Comparison of ENCODE assay signal across 10 mouse cellular contexts in the genomic region with DNA sequence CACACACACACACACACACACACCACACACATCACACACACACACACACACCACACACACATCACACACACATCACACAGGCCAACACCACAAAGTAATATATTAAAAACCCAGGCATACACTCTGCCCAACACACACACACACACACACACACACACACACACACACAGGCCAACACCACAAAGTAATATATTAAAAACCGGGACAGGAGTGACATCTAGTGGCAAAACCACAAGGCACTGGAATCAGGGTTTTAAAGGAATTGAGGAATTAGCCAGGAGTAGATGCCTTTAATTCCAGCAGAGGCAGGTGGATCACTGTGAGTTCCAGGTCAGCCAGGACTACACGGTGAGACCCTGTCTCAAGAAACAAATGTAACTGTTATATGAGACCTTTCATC. TPM values are rescaled to one million over a fixed set of nuclear protein-coding genes. Genes with fewer than 3 reads are reported as not detected.
DNase-seq lines count a peak whose midpoint lies in the region; ATAC-seq and TF ChIP-seq lines count a peak whose summit lies in the region.
"Had no signal": no experiment of that assay in that cellular context is flagged by ENCODE, and none has a peak within 500 bp of the region (broad histone marks: within the 10 kb centered on the region; RNA-seq: fewer than 3 reads in every experiment).

No protein-coding gene starts in this region.

- H3K4me3 ChIP-seq in kidney, adult 2 months (ENCODE audit: insufficient read depth, low read depth, low read length), result no peak overlapping the region
- H3K4me3 ChIP-seq in neural tube, embryonic 15.5 days (replicated peaks), result no peak overlapping the region
- no peak overlapping the region for H3K4me3 ChIP-seq in thymus, adult 2 months (ENCODE audit: control insufficient read depth, insufficient read depth, low read length)
- H3K4me3 ChIP-seq: forebrain, embryonic 12.5 days; lung, embryonic 15.5 days had no signal

- no peak overlapping the region for H3K9ac ChIP-seq in neural tube, embryonic 15.5 days (replicated peaks)
- H3K9ac ChIP-seq: forebrain, embryonic 12.5 days; lung, embryonic 15.5 days had no signal

- H3K27me3 ChIP-seq in kidney, adult 2 months (replicated peaks; ENCODE audit: control insufficient read depth, insufficient read depth, low read length), result no peaks in the 10 kb centered on the region
- no peaks in the 10 kb centered on the region for H3K27me3 ChIP-seq in neural tube, embryonic 15.5 days (replicated peaks)
- no peaks in the 10 kb centered on the region for H3K27me3 ChIP-seq in thymus, adult 2 months (ENCODE audit: control insufficient read depth, insufficient read depth, low read length)
- H3K27me3 ChIP-seq: forebrain, embryonic 12.5 days; lung, embryonic 15.5 days had no signal

- H3K4me2 ChIP-seq in neural tube, embryonic 15.5 days, result no peak overlapping the region
- H3K4me2 ChIP-seq: forebrain, embryonic 12.5 days; lung, embryonic 15.5 days had no signal

- 9% methylated on average over 2 of the region's 2 CpGs for WGBS in kidney, adult 2 months
- WGBS in neural tube, embryonic 15.5 days, result 43% methylated on average over 2 of the region's 2 CpGs
- WGBS in thymus, adult 2 months, result 39% methylated on average over 2 of the region's 2 CpGs

- no peak overlapping the region for H3K27ac ChIP-seq in kidney, adult 2 months (ENCODE audit: insufficient read depth, low read depth, low read length)
- H3K27ac ChIP-seq in neural tube, embryonic 15.5 days (replicated peaks), result no peak overlapping the region
- H3K27ac ChIP-seq in thymus, adult 2 months (ENCODE audit: control insufficient read depth, insufficient read depth, low read length), result no peak overlapping the region
- H3K27ac ChIP-seq: forebrain, embryonic 12.5 days; lung, embryonic 15.5 days had no signal

- no peak for TF ChIP-seq POLR2A in kidney, adult 2 months (IDR thresholded peaks at IDR 0.05; ENCODE audit: low read depth, low read length)
- no peak for TF ChIP-seq POLR2A in thymus, adult 2 months (IDR thresholded peaks at IDR 0.05; ENCODE audit: control insufficient read depth, extremely low read depth, insufficient read depth, low read length, poor library complexity)

- no peaks in the 10 kb centered on the region for H3K9me3 ChIP-seq in neural tube, embryonic 15.5 days (replicated peaks)
- H3K9me3 ChIP-seq: forebrain, embryonic 12.5 days; lung, embryonic 15.5 days had no signal

- H3K36me3 ChIP-seq in kidney, adult 2 months (ENCODE audit: control insufficient read depth, insufficient read depth, low read length), result peaks cover 2% of the 10 kb centered on the region
- H3K36me3 ChIP-seq in neural tube, embryonic 15.5 days, result peaks cover 19% of the 10 kb centered on the region
- H3K36me3 ChIP-seq in thymus, adult 2 months (ENCODE audit: control insufficient read depth, insufficient read depth, low read length), result peaks cover 14% of the 10 kb centered on the region

- peak; percentile 20; the same call in 1 of the 2 replicates for ATAC-seq in granulocyte monocyte progenitor cell, adult 5-6 weeks (replicated peaks; ENCODE audit: poor library complexity, severe bottlenecking)
- no peak for ATAC-seq in neural tube, embryonic 15.5 days (ENCODE audit: low FRiP score)

- no peak for TF ChIP-seq CTCF in kidney, adult 2 months (conservative IDR thresholded peaks at IDR 0.05; ENCODE audit: insufficient read depth, insufficient read length, low read depth, low read length)
- TF ChIP-seq CTCF in thymus, adult 2 months (IDR thresholded peaks at IDR 0.05; ENCODE audit: borderline replicate concordance, control insufficient read depth, extremely low read depth, insufficient read depth, low read length, poor library complexity), result no peak

- no peaks in the 10 kb centered on the region for H3K4me1 ChIP-seq in kidney, adult 2 months (ENCODE audit: control insufficient read depth, insufficient read depth, low read length)
- H3K4me1 ChIP-seq in neural tube, embryonic 15.5 days, result no peaks in the 10 kb centered on the region
- H3K4me1 ChIP-seq in thymus, adult 2 months (replicated peaks; ENCODE audit: control insufficient read depth, insufficient read depth, low read length), result peaks cover under 1% of the 10 kb centered on the region; the same call in 1 of the 2 replicates
- H3K4me1 ChIP-seq: forebrain, embryonic 12.5 days; lung, embryonic 15.5 days had no signal

- peak; percentile 17 to 26 for DNase-seq in cerebellum, postnatal 10 days
- DNase-seq in cerebellum, adult 9-10 months, result no peak
- DNase-seq in kidney, adult 2 months, result peak; percentile 45
- DNase-seq in kidney, adult 11 months, result no peak
- peak; percentile 12 for DNase-seq in A20 (ENCODE audit: low read depth, low spot score)
- DNase-seq in thymus, adult 2 months, result no peak

RNA-seq across cellular contexts. Expression of a gene that starts 26.5 kb away (rescaled TPM):
- 3.1 and 3.5 TPM in 2 replicates for polyA plus RNA-seq in kidney, adult 2 months (2012; rRNA removed)
- not detected in 2 replicates for total RNA-seq in granulocyte monocyte progenitor cell, adult 5-6 weeks (2014; fragmentation: Nextera tagmentation)
- not detected in 2 replicates for total RNA-seq in granulocyte monocyte progenitor cell, adult 5-6 weeks (2017)
- not detected in 2 replicates for polyA plus RNA-seq in neural tube, embryonic 15.5 days (2015; fragmentation: Nextera tagmentation; extraction: Ambion mirVana)
- polyA plus RNA-seq in thymus, adult 2 months (2012; rRNA removed), result 0.20 TPM in 1 of 2 replicates, not detected in the other
- polyA plus RNA-seq: forebrain, embryonic 12.5 days had no signal

RNA-seq across cellular contexts. Expression of a gene that starts 30.6 kb away (rescaled TPM):
- polyA plus RNA-seq in kidney, adult 2 months (2012; rRNA removed), result 93.3 and 100.0 TPM in 2 replicates
- total RNA-seq in granulocyte monocyte progenitor cell, adult 5-6 weeks (2014; fragmentation: Nextera tagmentation), result 50.6 and 67.0 TPM in 2 replicates
- 42.1 and 54.5 TPM in 2 replicates for total RNA-seq in granulocyte monocyte progenitor cell, adult 5-6 weeks (2017)
- polyA plus RNA-seq in neural tube, embryonic 15.5 days (2015; fragmentation: Nextera tagmentation; extraction: Ambion mirVana), result 84.7 and 90.9 TPM in 2 replicates
- polyA plus RNA-seq in thymus, adult 2 months (2012; rRNA removed), result 99.7 and 119 TPM in 2 replicates

RNA-seq across cellular contexts. Expression of a gene that starts 30.8 kb away (rescaled TPM):
- 8.2 and 8.9 TPM in 2 replicates for polyA plus RNA-seq in kidney, adult 2 months (2012; rRNA removed)
- 11.8 and 15.4 TPM in 2 replicates for total RNA-seq in granulocyte monocyte progenitor cell, adult 5-6 weeks (2014; fragmentation: Nextera tagmentation)
- total RNA-seq in granulocyte monocyte progenitor cell, adult 5-6 weeks (2017), result 8.4 and 13.1 TPM in 2 replicates
- polyA plus RNA-seq in neural tube, embryonic 15.5 days (2015; fragmentation: Nextera tagmentation; extraction: Ambion mirVana), result 30.2 and 30.6 TPM in 2 replicates
- polyA plus RNA-seq in thymus, adult 2 months (2012; rRNA removed), result 14.5 and 16.5 TPM in 2 replicates

Comparison
In these comparisons a context has a peak if more than half of its experiments do, and no peak if none do; other contexts are left out.
1. DNase-seq: peak in cerebellum, postnatal 10 days (2 of 2), kidney, adult 2 months (single experiment) and A20 (single experiment); none in cerebellum, adult 9-10 months (single experiment), kidney, adult 11 months (single experiment) and thymus, adult 2 months (single experiment).